Mouse (Mus musculus) heart, postnatal 4 days (tissue): ENCODE results near the gene Ctsd. TPM values are rescaled to one million over a fixed set of nuclear protein-coding genes. Genes with fewer than 3 reads are reported as not detected.

Source experiments
- DNase-seq: peaks from one replicate; pipeline ENCODE4 v3.0.0; 2021
- total RNA-seq, 2 experiments: library from RNA; stranded (reverse); gene quantifications; 2 replicates each; pipeline ENCODE4 v1.2.3; 2021

Ctsd gene
- total RNA-seq, 2 experiments from 2014 or later, result 344 to 370 TPM

- no peak for DNase-seq
Measured at GRCm38 (mm10) chr7:142399250-142399649, 11.4 kb upstream of the Ctsd start.

- DNase-seq, result no peak
Measured at GRCm38 (mm10) chr7:142398052-142398451, 10.2 kb upstream of the Ctsd start.

GRCm38 (mm10) chr7:142396611-142397010 lies 8.8 kb upstream of the Ctsd start:
- DNase-seq, result no peak

GRCm38 (mm10) chr7:142395472-142395871 lies 7.6 kb upstream of the Ctsd start:
- DNase-seq, result no peak

GRCm38 (mm10) chr7:142394261-142395190 lies 6.7 kb upstream of the Ctsd start:
- DNase-seq, result no peak

GRCm38 (mm10) chr7:142393191-142393590 lies 5.4 kb upstream of the Ctsd start:
- no peak for DNase-seq

- no peak for DNase-seq
Measured at GRCm38 (mm10) chr7:142391609-142392008, 3.8 kb upstream of the Ctsd start.

GRCm38 (mm10) chr7:142391108-142391507 lies 3.3 kb upstream of the Ctsd start:
- DNase-seq, result no peak

GRCm38 (mm10) chr7:142389961-142390650 lies 2.3 kb upstream of the Ctsd start:
- DNase-seq, result no peak

- DNase-seq, result no peak
Measured at GRCm38 (mm10) chr7:142388740-142389139, 902 bp upstream of the Ctsd start.

- DNase-seq, result no peak
Measured at GRCm38 (mm10) chr7:142388198-142388597, 360 bp upstream of the Ctsd start.

- no peak for DNase-seq
Measured at GRCm38 (mm10) chr7:142386621-142387201, 1.1 kb downstream of the Ctsd start.

- DNase-seq, result no peak
Measured at GRCm38 (mm10) chr7:142385742-142386403, 2.0 kb downstream of the Ctsd start.

GRCm38 (mm10) chr7:142384306-142384705 lies 3.5 kb downstream of the Ctsd start:
- no peak for DNase-seq

GRCm38 (mm10) chr7:142382567-142382966 lies 5.3 kb downstream of the Ctsd start, which contains the start of gene Gm49369:
TSS of gene Gm49369 (minus strand) at chr7:142382667.
- no peak for DNase-seq

- DNase-seq, result no peak
Measured at GRCm38 (mm10) chr7:142381175-142381574, 6.7 kb downstream of the Ctsd start.

GRCm38 (mm10) chr7:142379186-142379585 lies 8.7 kb downstream of the Ctsd start:
- DNase-seq, result no peak

GRCm38 (mm10) chr7:142377233-142377925 lies 10.5 kb downstream of the Ctsd start:
- no peak for DNase-seq

- DNase-seq, result no peak
Measured at GRCm38 (mm10) chr7:142376096-142376495, 11.7 kb downstream of the Ctsd start.

GRCm38 (mm10) chr7:142375261-142375724 lies 12.5 kb downstream of the Ctsd start:
- DNase-seq, result peak; percentile 36

GRCm38 (mm10) chr7:142374413-142375015 lies 13.3 kb downstream of the Ctsd start:
- no peak for DNase-seq
